Mouse (Mus musculus) adrenal gland, postnatal 4 days (tissue): ENCODE data around the gene Srp14. TPM values are rescaled to one million over a fixed set of nuclear protein-coding genes. Genes with fewer than 3 reads are reported as not detected.
A peak's percentile ranks its signal among the peaks of the same experiment; 100 is the strongest.

Source experiments
- DNase-seq, 2 experiments: peaks; one replicate each; pipeline ENCODE4 v3.0.0; 2021 to 2022; ENCODE audit warnings: low spot score in 2 of 2, mixed read lengths in 2 of 2
- long read RNA-seq, 2 experiments: library from polyadenylated mRNA; stranded (forward); transcript quantifications; one replicate each; pipeline ENCODE4 v2.0.0; 2021
- total RNA-seq, 2 experiments: library from RNA; stranded (reverse); gene quantifications; 2 replicates each; pipeline ENCODE4 v1.2.3; 2021

Gene Srp14
- total RNA-seq, result 100 to 1,000 TPM; 143 to 152 TPM
- long read RNA-seq, experiment 1, transcript Srp14-201 (5 exons, 798 nt), result major isoform, 134 of 142 reads
- long read RNA-seq, experiment 1, partial matches to known transcripts, result 7 of 142 reads
- long read RNA-seq, experiment 1, other reads (novel, unspliced or antisense), result 0 of 142 reads
- long read RNA-seq, experiment 2, transcript Srp14-201 (5 exons, 798 nt), result major isoform, 139 of 149 reads
- long read RNA-seq, experiment 2, partial matches to known transcripts, result 9 of 149 reads
- long read RNA-seq, experiment 2, other reads (novel, unspliced or antisense), result 1 of 149 reads

- peak; percentile 71 to 83 for DNase-seq
Observed at GRCm38 (mm10) chr2:118479550-118479909, at the start of gene Srp14. TSS of gene Srp14 (minus strand) at chr2:118479711.

GRCm38 (mm10) chr2:118526545-118526944 is 47.0 kb upstream of the Srp14 start:
- DNase-seq, result no peak

GRCm38 (mm10) chr2:118524811-118525210 is 45.3 kb upstream of the Srp14 start:
- DNase-seq, result no peak

DNA sequence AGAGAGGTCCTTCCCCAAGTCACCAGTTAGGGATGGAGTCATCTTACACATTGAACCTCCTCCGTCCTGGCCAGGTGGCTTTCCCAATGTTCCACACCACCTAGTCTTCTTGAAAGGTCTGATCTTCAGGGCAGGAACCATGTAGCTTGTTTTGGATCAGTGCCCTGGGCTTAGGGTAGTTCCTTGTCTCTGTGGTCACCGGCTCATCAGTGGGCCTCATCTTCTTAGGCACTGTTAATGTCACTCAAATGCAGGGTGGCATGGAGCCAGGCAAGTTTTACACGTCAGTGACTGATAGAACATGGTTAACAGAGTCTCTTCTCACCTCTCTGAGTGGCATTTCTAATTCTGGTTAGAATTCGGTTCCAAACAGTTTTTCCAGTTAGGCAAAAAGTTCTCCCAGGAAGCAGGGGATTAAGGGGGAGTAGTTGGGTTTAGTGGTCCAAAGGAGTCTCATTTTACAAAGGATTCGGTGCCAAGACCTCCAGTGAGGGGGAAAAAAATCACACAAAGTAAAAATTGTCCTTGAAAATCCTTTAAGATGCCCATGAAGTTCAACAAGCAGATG is 43.7 kb upstream of the Srp14 start:
- no peak for DNase-seq

DNA sequence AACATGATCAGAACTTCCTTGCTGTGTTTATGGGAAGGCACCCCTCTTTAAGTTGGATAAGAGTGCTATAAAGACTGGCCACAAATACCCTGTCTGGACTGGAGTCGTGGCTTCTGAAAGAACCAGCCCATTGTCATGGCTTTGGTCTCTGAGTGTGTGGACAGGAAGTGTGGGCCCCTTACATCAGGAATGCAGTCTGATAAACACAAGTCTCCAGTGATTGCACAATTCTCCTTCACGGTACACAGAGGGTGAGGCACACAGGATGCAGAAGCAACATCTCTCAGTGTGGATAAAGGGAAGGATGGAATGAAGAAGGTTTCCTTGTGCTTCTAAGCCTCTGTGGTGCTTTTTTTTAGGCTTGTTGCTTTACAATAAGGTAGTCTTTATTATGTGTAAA is 42.8 kb upstream of the Srp14 start:
- no peak for DNase-seq

- DNase-seq, result no peak
Observed at GRCm38 (mm10) chr2:118520042-118520933, 40.8 kb upstream of the Srp14 start.

DNA sequence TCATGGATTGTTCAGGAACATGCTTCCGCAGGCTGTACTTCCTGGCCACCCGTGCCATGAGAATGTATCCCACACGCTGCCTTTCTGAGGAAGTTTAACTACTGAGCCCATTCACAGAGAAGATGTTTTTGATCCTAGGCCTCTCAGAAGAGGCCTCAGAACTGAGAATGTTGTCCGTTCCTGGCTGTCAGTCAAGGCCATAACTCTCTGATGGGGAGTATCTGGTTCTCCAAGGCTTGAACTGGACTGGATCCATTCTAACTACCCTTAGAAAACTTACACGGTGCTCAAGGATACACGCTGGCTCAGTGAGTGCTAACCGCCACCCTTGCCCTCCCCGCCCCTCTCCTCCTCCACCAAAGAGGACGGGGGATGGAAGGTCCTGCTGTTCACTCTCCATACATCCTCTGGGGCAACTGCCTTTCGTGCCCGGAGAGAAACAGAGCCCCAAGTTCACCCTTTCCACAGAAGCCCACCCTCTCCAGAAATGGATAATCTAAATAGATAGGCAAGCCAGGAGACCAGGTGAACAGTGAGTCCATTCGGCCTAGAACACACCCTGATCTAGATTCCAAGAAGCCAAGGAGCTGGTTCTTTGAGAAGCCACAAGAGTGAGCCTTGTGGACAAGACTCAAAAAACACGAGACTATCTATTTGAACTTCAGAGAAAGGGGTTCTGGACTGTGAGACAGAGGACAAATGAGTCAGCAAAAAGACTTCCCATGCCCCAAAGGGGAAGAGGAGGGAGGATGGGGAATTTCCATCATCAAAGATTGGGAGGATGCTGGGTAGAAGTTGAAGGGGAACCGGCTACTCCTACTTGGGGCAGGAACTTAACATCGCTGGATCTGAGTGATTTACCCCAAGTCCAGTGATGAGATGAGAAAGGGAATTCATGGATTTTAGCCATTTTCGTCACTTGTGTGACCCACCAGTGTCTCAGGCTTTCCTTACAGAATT is 33.2 kb upstream of the Srp14 start:
- DNase-seq, result no peak

DNA sequence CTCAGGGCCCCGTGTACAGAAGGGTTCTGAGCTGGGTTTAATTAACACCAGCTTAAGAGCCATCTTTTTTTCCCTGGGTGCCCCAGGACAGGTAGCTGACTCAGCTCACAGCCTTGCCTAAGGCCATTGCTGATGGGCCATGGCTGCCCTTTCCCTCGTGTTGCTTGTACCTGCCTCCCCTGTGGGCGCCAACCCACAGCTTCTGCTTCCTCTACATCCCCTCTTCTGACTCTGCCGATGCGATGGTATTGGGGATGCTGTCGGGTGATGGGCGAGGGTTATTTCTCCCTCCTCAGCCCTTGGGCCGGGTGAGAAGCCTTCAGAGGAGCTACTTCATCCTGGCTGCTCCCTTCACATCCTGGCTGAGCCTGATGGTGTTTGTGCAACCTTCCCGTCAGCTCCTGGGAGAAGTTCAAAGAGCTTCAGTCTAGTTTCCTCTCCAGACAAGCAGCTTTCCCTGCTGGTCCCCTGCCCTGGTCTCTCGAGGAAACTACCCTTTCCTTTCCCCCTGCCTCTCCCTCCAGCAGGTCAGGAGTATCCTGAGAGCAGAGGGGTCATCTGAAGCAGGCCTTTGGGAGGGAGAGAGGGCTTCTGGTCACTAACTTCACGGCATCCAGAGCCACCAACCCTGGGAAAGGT is 32.4 kb upstream of the Srp14 start:
- DNase-seq, result no peak

GRCm38 (mm10) chr2:118510447-118511310 is 31.2 kb upstream of the Srp14 start:
- DNase-seq, result peak; percentile 78 to 84

- no peak for DNase-seq
Observed at GRCm38 (mm10) chr2:118509688-118510446, 30.4 kb upstream of the Srp14 start.

DNA sequence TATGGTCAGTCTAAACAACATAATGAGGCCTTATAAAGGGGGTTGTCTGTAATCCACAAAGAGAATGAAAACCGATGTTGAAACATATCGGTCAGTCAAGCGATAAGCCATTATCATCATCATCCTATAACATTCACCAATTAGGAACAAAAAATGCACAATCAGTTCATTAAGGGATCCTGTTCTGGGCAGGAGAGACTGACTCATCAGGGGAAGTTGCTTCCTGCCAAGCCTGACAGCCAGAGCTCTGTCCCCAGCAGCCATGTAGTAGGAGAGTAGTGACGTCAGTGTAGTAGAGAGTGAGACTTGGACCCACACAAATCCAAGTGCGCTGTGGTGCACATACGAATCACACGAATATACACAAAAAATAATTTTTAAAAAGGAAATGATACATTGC is 27.6 kb upstream of the Srp14 start:
- DNase-seq, result no peak

- DNase-seq, result no peak
Observed at GRCm38 (mm10) chr2:118500191-118500590, 20.7 kb upstream of the Srp14 start.

DNA sequence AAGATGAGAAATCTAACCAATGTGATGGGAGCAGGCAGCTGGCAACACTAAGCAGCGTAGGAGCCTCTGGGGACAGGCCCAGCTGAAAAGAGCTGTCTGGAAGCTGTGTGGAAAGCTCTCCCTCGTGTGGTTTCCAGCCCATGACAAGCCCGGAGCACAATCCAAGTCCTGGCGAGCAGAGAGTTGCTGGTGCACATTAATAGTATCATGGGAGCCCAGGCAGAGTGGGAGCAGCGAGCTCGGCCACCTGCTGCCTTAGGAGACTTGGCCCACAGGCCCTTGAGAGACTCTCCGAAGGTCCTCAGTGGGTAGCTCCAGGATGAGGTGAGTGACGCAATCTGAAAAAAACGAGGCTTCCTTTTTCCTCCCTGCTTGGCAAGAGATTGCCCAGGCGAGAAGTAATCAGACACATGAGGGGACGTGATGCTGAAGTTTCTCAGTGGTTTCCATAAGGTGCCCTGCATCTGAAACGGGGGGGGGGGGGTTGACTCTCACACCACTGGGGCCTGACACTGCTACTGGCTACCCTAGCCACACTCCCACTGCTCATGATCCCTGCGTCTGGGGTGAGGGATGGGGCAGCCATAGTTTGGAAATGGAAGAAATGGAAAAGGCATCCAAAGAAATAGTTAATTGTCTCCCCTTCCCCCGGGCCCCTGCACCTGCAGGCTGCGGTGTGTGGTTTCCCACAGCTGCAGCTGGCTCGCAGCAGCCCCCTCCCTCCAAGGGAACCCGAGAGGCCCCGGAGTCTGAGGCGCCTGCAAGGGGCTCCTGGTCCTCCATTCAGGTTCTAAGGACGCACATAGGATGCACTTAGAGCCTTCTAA is 19.8 kb upstream of the Srp14 start:
- DNase-seq, result no peak

GRCm38 (mm10) chr2:118498476-118498875 is 19.0 kb upstream of the Srp14 start:
- DNase-seq, result no peak

- no peak for DNase-seq
Observed at GRCm38 (mm10) chr2:118497890-118498289, 18.4 kb upstream of the Srp14 start.

DNA sequence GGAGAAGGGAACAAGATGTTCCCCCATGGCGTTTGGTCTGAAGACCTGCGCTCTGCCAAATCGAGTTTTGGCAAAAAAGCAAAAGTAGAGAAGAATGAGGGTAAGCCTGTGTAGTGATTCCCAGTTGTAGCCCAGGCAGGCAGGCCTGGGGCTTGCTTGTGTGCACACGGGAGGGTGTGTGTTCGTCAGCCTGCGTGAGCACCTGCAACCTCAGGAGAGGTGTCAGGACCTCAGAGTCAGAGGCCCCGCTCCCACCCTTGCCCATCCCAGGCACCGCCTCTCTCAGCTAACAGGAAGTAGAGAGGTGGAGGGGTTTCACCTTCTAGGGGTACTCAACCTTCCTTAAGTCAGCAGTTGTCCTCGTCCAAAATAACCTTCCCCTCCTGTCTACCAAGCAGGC is 15.5 kb upstream of the Srp14 start:
- DNase-seq, result no peak

GRCm38 (mm10) chr2:118491741-118492395 is 12.4 kb upstream of the Srp14 start:
- DNase-seq, result no peak
